Comparison of ENCODE assay signal across 20 mouse cellular contexts in the genomic region with DNA sequence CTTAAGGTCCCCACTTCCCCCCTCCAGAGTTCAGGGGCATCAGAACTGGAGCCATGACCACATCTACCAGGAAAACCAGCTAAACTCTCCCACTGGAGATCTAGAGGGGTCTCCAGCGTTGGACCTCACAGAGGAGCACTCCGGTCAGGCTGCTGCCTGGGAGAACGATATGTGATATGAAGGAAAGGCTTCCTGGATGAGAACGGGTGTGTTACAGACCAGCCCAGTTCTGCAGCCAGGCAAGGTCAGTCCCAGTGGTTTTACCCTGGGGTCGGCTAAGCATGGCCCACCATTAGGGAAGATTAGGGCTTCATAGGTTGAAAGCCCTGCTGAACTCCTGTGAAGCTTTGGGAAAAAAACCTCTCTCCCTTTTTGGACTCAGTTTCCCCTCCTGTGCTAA. TPM values are rescaled to one million over a fixed set of nuclear protein-coding genes. Genes with fewer than 3 reads are reported as not detected.
DNase-seq lines count a peak whose midpoint lies in the region; ATAC-seq and TF ChIP-seq lines count a peak whose summit lies in the region.
"Had no signal": no experiment of that assay in that cellular context is flagged by ENCODE, and none has a peak within 500 bp of the region (broad histone marks: within the 10 kb centered on the region; RNA-seq: fewer than 3 reads in every experiment).

No protein-coding gene starts in this region.

- H3K27ac ChIP-seq in heart, embryonic 10.5 days = 0 out of 2 replicates have a peak overlapping the region, but pooled peaks have one; percentile 30
- no peak overlapping the region for H3K27ac ChIP-seq in heart, adult 2 months
- H3K27ac ChIP-seq in midbrain, embryonic 15.5 days = 0 out of 2 replicates have a peak overlapping the region, but pooled peaks have one; percentile 14
- H3K27ac ChIP-seq in midbrain, postnatal 0 days (ENCODE audit: low read depth, low read length) = no peak overlapping the region
- peak overlapping the region; percentile 89 for H3K27ac ChIP-seq in liver, embryonic 13.5 days
- H3K27ac ChIP-seq in limb, embryonic 10.5 days = no peak overlapping the region
- H3K27ac ChIP-seq: embryonic facial prominence, embryonic 15.5 days; hindbrain, embryonic 10.5 days; intestine, embryonic 15.5 days had no signal

- no peak overlapping the region for H3K4me3 ChIP-seq in heart, embryonic 10.5 days
- H3K4me3 ChIP-seq in heart, adult 2 months = no peak overlapping the region
- H3K4me3 ChIP-seq in midbrain, embryonic 15.5 days = no peak overlapping the region
- no peak overlapping the region for H3K4me3 ChIP-seq in midbrain, postnatal 0 days (ENCODE audit: low read depth, low read length)
- peak overlapping the region; percentile 35; the same call in 1 of the 2 replicates for H3K4me3 ChIP-seq in liver, embryonic 13.5 days (replicated peaks)
- H3K4me3 ChIP-seq in limb, embryonic 10.5 days = no peak overlapping the region
- H3K4me3 ChIP-seq: embryonic facial prominence, embryonic 15.5 days; heart, embryonic 15.5 days; hindbrain, embryonic 10.5 days; intestine, embryonic 15.5 days; megakaryocyte, embryonic 14.5 days had no signal

- 0 out of 2 replicates have a peak, but pooled peaks cover 10% of the 10 kb centered on the region for H3K27me3 ChIP-seq in heart, embryonic 10.5 days (ENCODE audit: insufficient read depth, poor library complexity, severe bottlenecking)
- H3K27me3 ChIP-seq in heart, adult 2 months (ENCODE audit: control insufficient read depth, insufficient read depth, low read length) = no peaks in the 10 kb centered on the region
- no peaks in the 10 kb centered on the region for H3K27me3 ChIP-seq in midbrain, embryonic 15.5 days (replicated peaks)
- H3K27me3 ChIP-seq in midbrain, postnatal 0 days (ENCODE audit: insufficient read depth, low read length) = no peaks in the 10 kb centered on the region
- H3K27me3 ChIP-seq in liver, embryonic 13.5 days = peaks cover 13% of the 10 kb centered on the region; the same call in 1 of the 2 replicates
- H3K27me3 ChIP-seq in limb, embryonic 10.5 days (ENCODE audit: low read depth, poor library complexity, severe bottlenecking) = peaks cover 10% of the 10 kb centered on the region; the same call in 1 of the 2 replicates
- H3K27me3 ChIP-seq: embryonic facial prominence, embryonic 15.5 days; heart, embryonic 15.5 days; intestine, embryonic 15.5 days had no signal

- no peaks in the 10 kb centered on the region for H3K79me2 ChIP-seq in heart, adult 2 months (replicated peaks; ENCODE audit: control insufficient read depth, insufficient read depth, low read length)

- H3K36me3 ChIP-seq in heart, embryonic 10.5 days = no peaks in the 10 kb centered on the region
- no peaks in the 10 kb centered on the region for H3K36me3 ChIP-seq in heart, adult 2 months (ENCODE audit: control insufficient read depth, insufficient read depth, low read length)
- no peaks in the 10 kb centered on the region for H3K36me3 ChIP-seq in midbrain, embryonic 15.5 days (replicated peaks)
- H3K36me3 ChIP-seq in midbrain, postnatal 0 days (ENCODE audit: insufficient read depth, low read length) = no peaks in the 10 kb centered on the region
- 0 out of 2 replicates have a peak, but pooled peaks cover under 1% of the 10 kb centered on the region for H3K36me3 ChIP-seq in liver, embryonic 13.5 days
- H3K36me3 ChIP-seq in limb, embryonic 10.5 days = no peaks in the 10 kb centered on the region
- H3K36me3 ChIP-seq: embryonic facial prominence, embryonic 15.5 days; heart, embryonic 15.5 days; hindbrain, embryonic 10.5 days; intestine, embryonic 15.5 days had no signal

- intact Hi-C loops in heart, adult 2 months (cut with DNase I) = no loop called here

- no peak for ATAC-seq in midbrain, embryonic 15.5 days (replicated peaks)
- no peak for ATAC-seq in midbrain, postnatal 0 days (ENCODE audit: low FRiP score)
- ATAC-seq in liver, embryonic 13.5 days (ENCODE audit: low read depth) = peak; percentile 72
- ATAC-seq: activated CD4-positive, CD25-positive, alpha-beta regulatory T cell, adult 4 months; midbrain, embryonic 16.5 days had no signal

- no peak for TF ChIP-seq CTCF in heart, adult 2 months (IDR thresholded peaks at IDR 0.05)
- TF ChIP-seq CTCF in midbrain, postnatal 0 days (IDR thresholded peaks at IDR 0.05) = no peak

- H3K4me1 ChIP-seq in heart, embryonic 10.5 days = peaks cover 52% of the 10 kb centered on the region
- H3K4me1 ChIP-seq in heart, adult 2 months (ENCODE audit: control insufficient read depth, insufficient read depth, low read length) = peaks cover 2% of the 10 kb centered on the region
- 0 out of 2 replicates have a peak, but pooled peaks cover 9% of the 10 kb centered on the region for H3K4me1 ChIP-seq in midbrain, embryonic 15.5 days
- H3K4me1 ChIP-seq in midbrain, postnatal 0 days (ENCODE audit: insufficient read depth, low read length) = no peaks in the 10 kb centered on the region
- peaks cover 52% of the 10 kb centered on the region for H3K4me1 ChIP-seq in liver, embryonic 13.5 days (replicated peaks)
- H3K4me1 ChIP-seq in limb, embryonic 10.5 days = peaks cover 32% of the 10 kb centered on the region

- H3K4me2 ChIP-seq in midbrain, embryonic 15.5 days = no peak overlapping the region
- H3K4me2 ChIP-seq in midbrain, postnatal 0 days (ENCODE audit: low read depth, low read length, poor library complexity, severe bottlenecking) = no peak overlapping the region
- peak overlapping the region; percentile 68 for H3K4me2 ChIP-seq in liver, embryonic 13.5 days
- H3K4me2 ChIP-seq: embryonic facial prominence, embryonic 15.5 days; intestine, embryonic 15.5 days had no signal

- WGBS in heart, embryonic 10.5 days = 64% methylated on average over 5 of the region's 5 CpGs
- WGBS in heart, adult 2 months = 58% methylated on average over 5 of the region's 5 CpGs
- WGBS in midbrain, embryonic 15.5 days = 83% methylated on average over 5 of the region's 5 CpGs
- WGBS in midbrain, postnatal 0 days = 76% methylated on average over 5 of the region's 5 CpGs
- 30% methylated on average over 5 of the region's 5 CpGs for WGBS in liver, embryonic 13.5 days (ENCODE audit: insufficient replicate concordance)
- 69% methylated on average over 5 of the region's 5 CpGs for WGBS in limb, embryonic 10.5 days

- H3K9me3 ChIP-seq in heart, embryonic 10.5 days = no peaks in the 10 kb centered on the region
- H3K9me3 ChIP-seq in midbrain, embryonic 15.5 days = no peaks in the 10 kb centered on the region
- H3K9me3 ChIP-seq in midbrain, postnatal 0 days (ENCODE audit: low read length) = no peaks in the 10 kb centered on the region
- H3K9me3 ChIP-seq in liver, embryonic 13.5 days (replicated peaks) = no peaks in the 10 kb centered on the region
- no peaks in the 10 kb centered on the region for H3K9me3 ChIP-seq in limb, embryonic 10.5 days (replicated peaks)
- H3K9me3 ChIP-seq: embryonic facial prominence, embryonic 15.5 days; heart, embryonic 15.5 days; hindbrain, embryonic 10.5 days; intestine, embryonic 15.5 days; megakaryocyte, embryonic 14.5 days had no signal

- DNase-seq in heart, embryonic 10.5 days (ENCODE audit: low spot score) = no peak
- no peak for DNase-seq in heart, adult 2 months
- no peak for DNase-seq in midbrain, postnatal 0 days (ENCODE audit: low spot score)
- no peak for DNase-seq in liver, embryonic 13.5 days
- no peak for DNase-seq in limb, embryonic 10.5 days (ENCODE audit: low spot score)
- no peak for DNase-seq in urinary bladder, postnatal 36 days (ENCODE audit: low spot score in 2 of 2)
- DNase-seq: adrenal gland, postnatal 25 days; B cell, adult 2 months; cerebellum, postnatal 10 days; gastrocnemius, postnatal 36 days; layer of hippocampus, adult 9-11 months; lung, postnatal 14 days had no signal

- H3K9ac ChIP-seq in heart, adult 2 months (ENCODE audit: low read depth, low read length) = no peak overlapping the region
- no peak overlapping the region for H3K9ac ChIP-seq in midbrain, embryonic 15.5 days
- H3K9ac ChIP-seq in midbrain, postnatal 0 days (replicated peaks; ENCODE audit: low read length, poor library complexity, severe bottlenecking) = no peak overlapping the region
- peak overlapping the region; percentile 63 for H3K9ac ChIP-seq in liver, embryonic 13.5 days
- H3K9ac ChIP-seq: embryonic facial prominence, embryonic 15.5 days; heart, embryonic 15.5 days; intestine, embryonic 15.5 days had no signal

- no peak for TF ChIP-seq POLR2A in heart, adult 2 months (IDR thresholded peaks at IDR 0.05; ENCODE audit: insufficient read depth, low read depth, low read length)

- no peak for TF ChIP-seq EP300 in heart, adult 2 months (IDR thresholded peaks at IDR 0.05; ENCODE audit: insufficient read depth, low read depth, low read length)

RNA-seq across cellular contexts. Expression of a gene that starts 9.3 kb away (rescaled TPM):
- not detected in 2 replicates for polyA plus RNA-seq in heart, embryonic 10.5 days (2016; fragmentation: Nextera tagmentation; extraction: Ambion mirVana)
- under 1 TPM; 0.57 to 0.96 TPM for total RNA-seq in heart, adult 2 months (2021)
- polyA plus RNA-seq in heart, adult 2 months (2012; rRNA removed) = 0.61 and 1.8 TPM in 2 replicates
- 44.4 and 55.1 TPM in 2 replicates for polyA plus RNA-seq in midbrain, embryonic 15.5 days (2015; fragmentation: Nextera tagmentation; extraction: Ambion mirVana)
- 233 and 267 TPM in 2 replicates for total RNA-seq in midbrain, postnatal 0 days (2014; rRNA removed)
- 16.7 and 18.1 TPM in 2 replicates for polyA plus RNA-seq in midbrain, postnatal 0 days (2015; fragmentation: Nextera tagmentation; extraction: Ambion mirVana)
- 0.03 TPM in 1 of 2 replicates, not detected in the other for polyA plus RNA-seq in liver, embryonic 13.5 days (2015; fragmentation: Nextera tagmentation; extraction: Ambion mirVana)
- 0.11 TPM in 1 of 2 replicates, not detected in the other for polyA plus RNA-seq in limb, embryonic 10.5 days (2016; fragmentation: Nextera tagmentation; extraction: Ambion mirVana)
- polyA plus RNA-seq: activated CD4-positive, CD25-positive, alpha-beta regulatory T cell, adult 4 months; heart, embryonic 15.5 days had no signal

RNA-seq across cellular contexts. Expression of a gene that starts 9.3 kb away (rescaled TPM):
- polyA plus RNA-seq in heart, embryonic 10.5 days (2016; fragmentation: Nextera tagmentation; extraction: Ambion mirVana) = 3.0 and 10.4 TPM in 2 replicates
- 10 to 100 TPM; 19.1 to 29.8 TPM for total RNA-seq in heart, adult 2 months (2021)
- polyA plus RNA-seq in heart, adult 2 months (2012; rRNA removed) = 100.0 and 139 TPM in 2 replicates
- 36.1 and 46.9 TPM in 2 replicates for polyA plus RNA-seq in midbrain, embryonic 15.5 days (2015; fragmentation: Nextera tagmentation; extraction: Ambion mirVana)
- total RNA-seq in midbrain, postnatal 0 days (2014; rRNA removed) = 55.6 and 68.8 TPM in 2 replicates
- polyA plus RNA-seq in midbrain, postnatal 0 days (2015; fragmentation: Nextera tagmentation; extraction: Ambion mirVana) = 32.5 and 36.5 TPM in 2 replicates
- 3.8 and 4.2 TPM in 2 replicates for polyA plus RNA-seq in liver, embryonic 13.5 days (2015; fragmentation: Nextera tagmentation; extraction: Ambion mirVana)
- polyA plus RNA-seq in limb, embryonic 10.5 days (2016; fragmentation: Nextera tagmentation; extraction: Ambion mirVana) = 9.5 and 33.2 TPM in 2 replicates

RNA-seq across cellular contexts. Expression of a gene that starts 36.2 kb away (rescaled TPM):
- 14.7 and 17.6 TPM in 2 replicates for polyA plus RNA-seq in heart, embryonic 10.5 days (2016; fragmentation: Nextera tagmentation; extraction: Ambion mirVana)
- total RNA-seq in heart, adult 2 months (2021) = 1 to 10 TPM; 7.5 to 8.2 TPM
- polyA plus RNA-seq in heart, adult 2 months (2012; rRNA removed) = 10.4 and 10.5 TPM in 2 replicates
- 3.9 and 5.0 TPM in 2 replicates for polyA plus RNA-seq in midbrain, embryonic 15.5 days (2015; fragmentation: Nextera tagmentation; extraction: Ambion mirVana)
- total RNA-seq in midbrain, postnatal 0 days (2014; rRNA removed) = 5.6 and 9.0 TPM in 2 replicates
- polyA plus RNA-seq in midbrain, postnatal 0 days (2015; fragmentation: Nextera tagmentation; extraction: Ambion mirVana) = 2.9 and 3.2 TPM in 2 replicates
- 18.9 and 21.1 TPM in 2 replicates for polyA plus RNA-seq in liver, embryonic 13.5 days (2015; fragmentation: Nextera tagmentation; extraction: Ambion mirVana)
- 20.5 and 21.0 TPM in 2 replicates for polyA plus RNA-seq in limb, embryonic 10.5 days (2016; fragmentation: Nextera tagmentation; extraction: Ambion mirVana)

RNA-seq across cellular contexts. Expression of a gene that starts 39.6 kb away (rescaled TPM):
- polyA plus RNA-seq in heart, embryonic 10.5 days (2016; fragmentation: Nextera tagmentation; extraction: Ambion mirVana) = 24.2 and 27.0 TPM in 2 replicates
- 1 to 10 TPM; 9.2 to 9.6 TPM for total RNA-seq in heart, adult 2 months (2021)
- 23.4 and 29.4 TPM in 2 replicates for polyA plus RNA-seq in heart, adult 2 months (2012; rRNA removed)
- 136 and 140 TPM in 2 replicates for polyA plus RNA-seq in midbrain, embryonic 15.5 days (2015; fragmentation: Nextera tagmentation; extraction: Ambion mirVana)
- 159 and 170 TPM in 2 replicates for total RNA-seq in midbrain, postnatal 0 days (2014; rRNA removed)
- 161 and 172 TPM in 2 replicates for polyA plus RNA-seq in midbrain, postnatal 0 days (2015; fragmentation: Nextera tagmentation; extraction: Ambion mirVana)
- 5.2 and 5.5 TPM in 2 replicates for polyA plus RNA-seq in liver, embryonic 13.5 days (2015; fragmentation: Nextera tagmentation; extraction: Ambion mirVana)
- polyA plus RNA-seq in limb, embryonic 10.5 days (2016; fragmentation: Nextera tagmentation; extraction: Ambion mirVana) = 21.8 and 26.1 TPM in 2 replicates

Comparison
In these comparisons a context has a peak if more than half of its experiments do, and no peak if none do; other contexts are left out.
1. H3K27ac ChIP-seq: peak in heart, embryonic 10.5 days (single experiment), midbrain, embryonic 15.5 days (single experiment) and liver, embryonic 13.5 days (single experiment); none in heart, adult 2 months (single experiment), midbrain, postnatal 0 days (single experiment) and limb, embryonic 10.5 days (single experiment).